In the genomic region with DNA sequence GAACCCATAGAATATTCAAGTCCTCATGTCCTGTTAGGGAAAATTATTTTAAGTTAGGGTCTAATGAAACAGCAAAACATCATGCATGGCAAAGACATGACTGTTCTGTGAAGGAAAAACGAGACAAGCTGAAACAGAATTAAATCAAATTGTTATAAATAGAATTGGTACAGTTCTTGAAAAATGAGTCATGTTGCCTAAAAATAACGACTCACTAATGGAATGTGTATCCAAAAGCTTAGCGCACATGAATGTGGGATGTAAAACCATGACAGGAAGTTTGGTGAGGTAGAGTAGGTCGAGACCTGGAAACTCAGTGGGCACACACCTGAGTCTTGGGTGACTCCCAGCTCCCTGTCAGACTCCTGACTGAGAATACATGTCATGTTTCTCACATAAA, we compare ENCODE assay signal across 26 mouse cellular contexts. TPM values are rescaled to one million over a fixed set of nuclear protein-coding genes. Genes with fewer than 3 reads are reported as not detected.
DNase-seq lines count a peak whose midpoint lies in the region; ATAC-seq and TF ChIP-seq lines count a peak whose summit lies in the region.
"Had no signal": no experiment of that assay in that cellular context is flagged by ENCODE, and none has a peak within 500 bp of the region (broad histone marks: within the 10 kb centered on the region; RNA-seq: fewer than 3 reads in every experiment).

No protein-coding gene starts in this region.

- no peak overlapping the region for H3K4me2 ChIP-seq in heart, embryonic 13.5 days
- H3K4me2 ChIP-seq in lung, postnatal 0 days (replicated peaks; ENCODE audit: low read depth, low read length): no peak overlapping the region
- peak overlapping the region; percentile 30 for H3K4me2 ChIP-seq in myocyte (ENCODE audit: low read depth)
- H3K4me2 ChIP-seq: forebrain, embryonic 12.5 days; forebrain, embryonic 15.5 days; heart, embryonic 11.5 days; hindbrain, embryonic 13.5 days; intestine, embryonic 15.5 days had no signal

- no peak overlapping the region for H3K9ac ChIP-seq in heart, embryonic 13.5 days
- H3K9ac ChIP-seq in lung, postnatal 0 days (replicated peaks; ENCODE audit: low read depth): no peak overlapping the region
- H3K9ac ChIP-seq: forebrain, embryonic 12.5 days; forebrain, embryonic 15.5 days; hindbrain, embryonic 13.5 days; intestine, embryonic 15.5 days had no signal

- no peak for TF ChIP-seq EP300 in lung, postnatal 0 days (IDR thresholded peaks at IDR 0.05)

- H3ac ChIP-seq in myocyte (ENCODE audit: control insufficient read depth, insufficient read length): no peak overlapping the region

- 0 out of 2 replicates have a peak overlapping the region, but pooled peaks have one; percentile 12 for H3K27ac ChIP-seq in heart, embryonic 13.5 days (replicated peaks)
- H3K27ac ChIP-seq in lung, postnatal 0 days (ENCODE audit: low read length): no peak overlapping the region
- H3K27ac ChIP-seq: forebrain, embryonic 12.5 days; forebrain, embryonic 15.5 days; hindbrain, embryonic 13.5 days; intestine, embryonic 15.5 days had no signal

- H3K36me3 ChIP-seq in heart, embryonic 13.5 days: no peaks in the 10 kb centered on the region
- no peaks in the 10 kb centered on the region for H3K36me3 ChIP-seq in lung, postnatal 0 days (ENCODE audit: insufficient read depth, low read length)
- H3K36me3 ChIP-seq in myocyte (ENCODE audit: control insufficient read depth, insufficient read depth): no peaks in the 10 kb centered on the region
- H3K36me3 ChIP-seq: forebrain, embryonic 12.5 days; forebrain, embryonic 15.5 days; hindbrain, embryonic 13.5 days; intestine, embryonic 15.5 days had no signal

- H3K27me3 ChIP-seq in heart, embryonic 13.5 days (replicated peaks): no peaks in the 10 kb centered on the region
- no peaks in the 10 kb centered on the region for H3K27me3 ChIP-seq in lung, postnatal 0 days (replicated peaks; ENCODE audit: insufficient read depth, low read length)
- no peaks in the 10 kb centered on the region for H3K27me3 ChIP-seq in myocyte (ENCODE audit: control insufficient read depth, insufficient read depth, insufficient read length)
- H3K27me3 ChIP-seq: forebrain, embryonic 15.5 days; hindbrain, embryonic 13.5 days; intestine, embryonic 15.5 days had no signal

- DNase-seq in heart, postnatal 25 days (ENCODE audit: low spot score): no peak
- peak; percentile 24 for DNase-seq in lung, postnatal 0 days (ENCODE audit: low spot score)
- DNase-seq in lung, postnatal 25 days (ENCODE audit: low spot score): no peak
- peak; percentile 63 for DNase-seq in NIH3T3 (ENCODE audit: low read depth)
- no peak for DNase-seq in ovary, postnatal 14 days (ENCODE audit: low spot score)
- DNase-seq in cerebellum, adult 9-11 months: no peak
- DNase-seq: adrenal gland, adult 8-10 months; adrenal gland, postnatal 25 days; cerebellum, adult 11-12 months; cerebellum, adult 8-10 months; cerebellum, postnatal 14 days; gastrocnemius, postnatal 10 days; gastrocnemius, postnatal 36 days; heart, postnatal 10 days; kidney, adult 11 months; kidney, adult 8-10 months had no signal

- H3K79me2 ChIP-seq in myocyte (ENCODE audit: control insufficient read depth, insufficient read depth): no peaks in the 10 kb centered on the region

- H3K9me3 ChIP-seq in heart, embryonic 13.5 days: no peaks in the 10 kb centered on the region
- no peaks in the 10 kb centered on the region for H3K9me3 ChIP-seq in lung, postnatal 0 days (ENCODE audit: low read length)
- H3K9me3 ChIP-seq: forebrain, embryonic 12.5 days; forebrain, embryonic 15.5 days; hindbrain, embryonic 13.5 days; intestine, embryonic 15.5 days had no signal

- 56% methylated on average over 4 of the region's 4 CpGs for WGBS in heart, embryonic 13.5 days
- 64% methylated on average over 4 of the region's 4 CpGs for WGBS in lung, postnatal 0 days

- no peak for TF ChIP-seq CTCF in lung, postnatal 0 days (IDR thresholded peaks at IDR 0.05)

- H3K4me3 ChIP-seq in heart, embryonic 13.5 days: no peak overlapping the region
- no peak overlapping the region for H3K4me3 ChIP-seq in lung, postnatal 0 days (ENCODE audit: low read depth, low read length)
- H3K4me3 ChIP-seq in myocyte: no peak overlapping the region
- H3K4me3 ChIP-seq: erythroblast, embryonic 14.5 days; forebrain, embryonic 12.5 days; forebrain, embryonic 15.5 days; hindbrain, embryonic 13.5 days; intestine, embryonic 15.5 days had no signal

- no peak for ATAC-seq in heart, embryonic 13.5 days (ENCODE audit: extremely low read depth, insufficient number of reproducible peaks, low FRiP score, low TSS enrichment)
- ATAC-seq in lung, postnatal 0 days: no peak
- ATAC-seq: activated CD4-positive, CD25-positive, alpha-beta regulatory T cell, adult 4 months; forebrain, embryonic 15.5 days; hindbrain, embryonic 16.5 days; intestine, embryonic 15.5 days had no signal

- intact Hi-C loops in heart, postnatal 25 days (cut with DNase I): no loop called here

- no peak for TF ChIP-seq POLR2A in myocyte (IDR thresholded peaks at IDR 0.05; ENCODE audit: insufficient read length, low read depth)

- peaks cover 35% of the 10 kb centered on the region for H3K4me1 ChIP-seq in heart, embryonic 13.5 days
- H3K4me1 ChIP-seq in lung, postnatal 0 days (ENCODE audit: insufficient read depth, low read depth, low read length): no peaks in the 10 kb centered on the region

TF ChIP-seq in myocyte, 11 proteins besides CTCF, POLR2A, EP300 and RAD21:
- TF ChIP-seq POLR2AphosphoS2 (IDR thresholded peaks at IDR 0.05; ENCODE audit: insufficient read length, low read depth): no peak

RNA-seq across cellular contexts. Expression of a gene that starts 4.9 kb away (rescaled TPM):
- polyA plus RNA-seq in heart, embryonic 13.5 days (2015; fragmentation: Nextera tagmentation; extraction: Ambion mirVana): 15.3 and 15.6 TPM in 2 replicates
- total RNA-seq in heart, postnatal 25 days (2021): 10 to 100 TPM; 20.5 to 25.9 TPM
- polyA plus RNA-seq in lung, postnatal 0 days (2015; fragmentation: Nextera tagmentation; extraction: Ambion mirVana): 50.3 and 55.2 TPM in 2 replicates
- polyA plus RNA-seq in myocyte (2012; fragmentation: generic; extraction: Trizol): 4.4 TPM

Comparison
In these comparisons a context has a peak if more than half of its experiments do, and no peak if none do; other contexts are left out.
1. DNase-seq: peak in lung, postnatal 0 days (single experiment) and NIH3T3 (single experiment); none in heart, postnatal 25 days (single experiment), lung, postnatal 25 days (single experiment), ovary, postnatal 14 days (single experiment) and cerebellum, adult 9-11 months (single experiment).